Mouse (Mus musculus) gastrocnemius, postnatal 14 days (tissue): ENCODE measurements around the gene Ptchd3. TPM values are rescaled to one million over a fixed set of nuclear protein-coding genes. Genes with fewer than 3 reads are reported as not detected.

Experiments
- total RNA-seq, 2 experiments: library from RNA; stranded (reverse); gene quantifications; 2 replicates each; pipeline ENCODE4 v1.2.3; 2021

Gene Ptchd3
- total RNA-seq, 2 experiments from 2014 or later, result not detected

Other genes with a start within 250 kb of the Ptchd3 start
- 1 to 10 TPM; 2.3 to 2.8 TPM for gene B3gntl1, start 157.1 kb upstream of the Ptchd3 start, total RNA-seq
- 10 to 100 TPM in 1 of 2 experiments, 1 to 10 TPM in 1; 8.9 to 15.3 TPM for gene Metrnl, start 128.7 kb upstream of the Ptchd3 start, total RNA-seq